Mouse (Mus musculus) myocyte (in vitro differentiated cells): ENCODE results near the gene Cdca7l.

ENCODE experiments used
- CEBPB ChIP-seq: IDR thresholded peaks from 2 replicates; pipeline ENCODE4 v1.6.1; 2011; ENCODE audit warnings: mild to moderate bottlenecking, moderate library complexity; ENCODE audit not compliant: poor library complexity, insufficient read depth, severe bottlenecking
- E2F4 ChIP-seq: IDR thresholded peaks from one replicate; pipeline ENCODE4 v1.6.1; 2011; ENCODE audit warnings: mild to moderate bottlenecking, control low read depth, moderate library complexity; ENCODE audit not compliant: insufficient read depth
- MAX ChIP-seq: IDR thresholded peaks from one replicate; pipeline ENCODE4 v1.6.1; 2011; ENCODE audit warnings: low read depth, mild to moderate bottlenecking, control low read depth
- MYOD1 ChIP-seq, 3 experiments: IDR thresholded peaks; one replicate each; pipeline ENCODE4 v1.6.1; 2011; ENCODE audit warnings: control low read depth in 2 of 3, low read depth in 2 of 3, mild to moderate bottlenecking in 2 of 3, moderate library complexity in 1 of 3; ENCODE audit not compliant: insufficient read length in 2 of 3, control insufficient read depth in 1 of 3
- MYOG ChIP-seq, 3 experiments: IDR thresholded peaks; one replicate each; pipeline ENCODE4 v1.6.1; 2011; ENCODE audit warnings: control low read depth in 2 of 3, low read depth in 2 of 3, mild to moderate bottlenecking in 2 of 3; ENCODE audit not compliant: insufficient read length in 2 of 3, control insufficient read depth in 1 of 3, insufficient read depth in 1 of 3
- POLR2A ChIP-seq: IDR thresholded peaks from one replicate; pipeline ENCODE4 v1.6.1; 2011; ENCODE audit warnings: low read depth, mild to moderate bottlenecking, control low read depth, moderate library complexity; ENCODE audit not compliant: insufficient read length
- REST ChIP-seq: IDR thresholded peaks from one replicate; pipeline ENCODE4 v1.6.1; 2011; ENCODE audit warnings: mild to moderate bottlenecking, control low read depth, moderate library complexity; ENCODE audit not compliant: insufficient read depth, insufficient read length

GRCm38 (mm10) chr12:117809327-117810017, 5.4 kb downstream of the Cdca7l start:
- no peak for TF ChIP-seq POLR2A
- no peak for TF ChIP-seq MYOG (IDR thresholded peaks at IDR 0.05; ENCODE audit: control insufficient read depth in 1 of 3, insufficient read depth in 1 of 3, insufficient read length in 2 of 3, low read depth in 2 of 3)
- no peak for TF ChIP-seq REST
- no peak for TF ChIP-seq MYOD1 (IDR thresholded peaks at IDR 0.05; ENCODE audit: control insufficient read depth in 1 of 3, insufficient read length in 2 of 3, low read depth in 2 of 3)
- no peak for TF ChIP-seq MAX
- no peak for TF ChIP-seq E2F4
- no peak for TF ChIP-seq CEBPB
